Mouse (Mus musculus): Measurements from ENCODE around the gene Camta1.
A peak's percentile ranks its signal among the peaks of the same experiment; 100 is the strongest.

- TF ChIP-seq POLR2A (IDR thresholded peaks at IDR 0.05; ENCODE audit: control insufficient read depth, extremely low read depth, insufficient read depth, low read length, poor library complexity) = no peak
- peak; percentile 28; the same call in 1 of the 2 replicates for TF ChIP-seq CTCF (IDR thresholded peaks at IDR 0.05; ENCODE audit: borderline replicate concordance, control insufficient read depth, extremely low read depth, insufficient read depth, low read length, poor library complexity)
These were observed 703.4 kb downstream of the Camta1 start for GRCm38 (mm10) chr4:151158250-151158649.
